9 mouse cellular contexts compared by ENCODE assay signal in genomic region chr4:135018018-135018417, GRCm38 (mm10).
DNase-seq lines count a peak whose midpoint lies in the region; TF ChIP-seq lines count a peak whose summit lies in the region.
"Had no signal": no experiment of that assay in that cellular context is flagged by ENCODE, and none has a peak within 500 bp of the region (broad histone marks: within the 10 kb centered on the region; RNA-seq: fewer than 3 reads in every experiment).

No protein-coding gene starts in this region.

- H3K36me3 ChIP-seq in C2C12 (ENCODE audit: control insufficient read depth, insufficient read depth), result no peaks in the 10 kb centered on the region
- H3K36me3 ChIP-seq: limb, embryonic 13.5 days had no signal

- no peaks in the 10 kb centered on the region for H3K79me2 ChIP-seq in C2C12 (ENCODE audit: control insufficient read depth, insufficient read depth)

- TF ChIP-seq CTCF in C2C12 (IDR thresholded peaks at IDR 0.05; ENCODE audit: control insufficient read depth, insufficient read depth, insufficient read length), result peak; percentile 78

- no peaks in the 10 kb centered on the region for H3K79me3 ChIP-seq in C2C12 (ENCODE audit: low read depth)

- intact Hi-C loops in heart, postnatal 25 days (cut with DNase I), result loop anchor here (2.0 to 5.0 kb wide), 3 partner anchors 49 to 187 kb away; no protein-coding TSS in a partner anchor

- H3ac ChIP-seq in C2C12 (ENCODE audit: control insufficient read depth, insufficient read length, low read depth), result no peak overlapping the region

- H3K27me3 ChIP-seq in C2C12 (ENCODE audit: control insufficient read depth, insufficient read depth, insufficient read length), result no peaks in the 10 kb centered on the region

- H3K4me3 ChIP-seq in C2C12 (ENCODE audit: insufficient read depth, poor library complexity, severe bottlenecking), result no peak overlapping the region
- H3K4me3 ChIP-seq: limb, embryonic 13.5 days had no signal

- peak; percentile 90 for DNase-seq in heart, adult 11 months
- DNase-seq in heart, postnatal 25 days (ENCODE audit: low spot score), result no peak
- DNase-seq in adrenal gland, postnatal 14 days, result peak; percentile 82
- peak; percentile 74 for DNase-seq in gastrocnemius, postnatal 10 days
- DNase-seq in layer of hippocampus, adult 9-11 months, result peak; percentile 15
- peak; percentile 55 for DNase-seq in mesoderm, embryonic 11.5 days (ENCODE audit: low read depth, low spot score)
- peak; percentile 26 to 67 for DNase-seq in thymus, postnatal 10 days (ENCODE audit: low spot score in 2 of 2)

TF ChIP-seq in C2C12, 6 proteins besides CTCF, POLR2A, EP300 and RAD21:
- TF ChIP-seq FOSL1 (IDR thresholded peaks at IDR 0.05; ENCODE audit: insufficient read depth, low read length, poor library complexity, severe bottlenecking) (no peak), MYOD1 (IDR thresholded peaks at IDR 0.05; ENCODE audit: control insufficient read depth, insufficient read length, low read depth) (no peak), MAX (IDR thresholded peaks at IDR 0.05) (no peak), CEBPB (IDR thresholded peaks at IDR 0.05; ENCODE audit: low read depth) (no peak)
